Mouse (Mus musculus): ENCODE results near the gene Fam78b. TPM values are rescaled to one million over a fixed set of nuclear protein-coding genes. Genes with fewer than 3 reads are reported as not detected.

Gene Fam78b
- 1 to 10 TPM; 3.2 to 5.2 TPM for total RNA-seq (2023)

DNA sequence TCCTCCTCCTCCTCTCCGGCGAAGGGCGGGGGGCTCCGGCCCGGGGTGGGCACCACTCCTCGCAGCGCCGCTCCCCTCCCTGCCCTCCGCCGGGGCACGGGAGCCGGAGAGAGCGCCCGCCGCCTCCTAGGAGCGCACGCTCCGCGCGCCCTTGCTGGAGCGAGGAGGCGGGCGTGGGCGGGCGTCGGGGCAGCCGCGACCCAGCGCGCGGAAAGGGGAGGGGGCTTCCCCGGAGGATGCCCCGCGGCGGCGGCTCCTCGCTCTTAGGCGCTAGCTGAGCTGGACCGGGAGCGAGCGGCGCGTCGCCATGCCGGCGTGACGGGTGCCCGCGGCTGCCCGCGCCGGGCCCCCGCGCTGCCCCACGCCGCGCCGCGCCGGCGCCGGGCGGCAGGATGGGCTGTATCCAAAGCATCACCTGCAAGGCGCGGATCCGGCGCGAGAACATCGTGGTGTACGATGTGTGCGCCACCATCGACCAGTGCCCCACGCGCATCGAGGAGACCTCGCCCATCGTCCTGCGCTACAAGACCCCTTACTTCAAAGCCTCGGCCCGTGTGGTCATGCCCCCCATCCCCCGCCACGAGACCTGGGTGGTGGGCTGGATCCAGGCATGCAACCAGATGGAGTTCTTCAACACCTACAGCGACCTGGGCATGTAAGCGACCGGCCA is at the start of gene Fam78b:
Gene Fam78b (plus strand): TSS at position 244 of the 670 bp plus-strand sequence.

